Mouse (Mus musculus) retina, postnatal 1 day (tissue): Measurements from ENCODE around the gene Igfbp6.

Experiments used
- DNase-seq: peaks from one replicate; pipeline ENCODE4 v3.0.0-alpha.2; 2012

Igfbp6 gene

DNA sequence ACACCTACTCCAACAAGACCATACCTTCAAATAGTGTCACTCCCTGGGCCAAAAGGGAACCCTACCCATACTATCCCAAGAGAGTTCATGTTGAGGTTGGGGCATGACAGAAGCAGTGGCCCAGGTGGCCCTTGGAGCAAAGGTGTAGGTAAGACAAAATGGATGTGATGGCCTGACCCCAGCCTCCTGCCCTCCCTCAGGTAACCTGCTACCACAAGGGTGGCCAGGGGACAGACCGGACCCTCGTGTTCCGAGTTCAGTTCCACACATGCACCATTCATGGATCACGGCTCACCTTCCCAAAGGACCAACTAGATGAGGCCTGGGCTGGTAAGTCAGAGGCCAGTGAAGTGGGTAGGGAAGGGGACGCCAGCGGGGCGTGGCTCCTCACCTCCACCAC, 33.9 kb upstream of the Igfbp6 start:
- DNase-seq, result no peak

GRCm38 (mm10) chr15:102110701-102111494, 33.3 kb upstream of the Igfbp6 start:
- DNase-seq, result no peak

DNA sequence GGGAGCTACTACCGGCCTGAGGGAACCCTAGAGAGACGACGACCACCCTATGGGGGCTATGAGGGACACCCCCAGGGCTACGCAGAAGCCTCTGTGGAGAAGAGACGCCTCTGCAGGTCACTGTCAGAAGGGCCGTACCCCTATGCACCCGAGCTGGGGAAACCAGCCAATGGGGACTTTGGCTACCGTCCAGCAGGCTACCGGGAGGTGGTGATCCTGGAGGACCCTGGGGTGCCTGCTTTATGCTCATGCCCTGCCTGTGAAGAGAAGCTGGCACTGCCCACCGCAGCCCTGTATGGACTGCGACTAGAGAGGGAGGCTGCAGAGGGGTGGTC, 32.7 kb upstream of the Igfbp6 start:
- no peak for DNase-seq

DNA sequence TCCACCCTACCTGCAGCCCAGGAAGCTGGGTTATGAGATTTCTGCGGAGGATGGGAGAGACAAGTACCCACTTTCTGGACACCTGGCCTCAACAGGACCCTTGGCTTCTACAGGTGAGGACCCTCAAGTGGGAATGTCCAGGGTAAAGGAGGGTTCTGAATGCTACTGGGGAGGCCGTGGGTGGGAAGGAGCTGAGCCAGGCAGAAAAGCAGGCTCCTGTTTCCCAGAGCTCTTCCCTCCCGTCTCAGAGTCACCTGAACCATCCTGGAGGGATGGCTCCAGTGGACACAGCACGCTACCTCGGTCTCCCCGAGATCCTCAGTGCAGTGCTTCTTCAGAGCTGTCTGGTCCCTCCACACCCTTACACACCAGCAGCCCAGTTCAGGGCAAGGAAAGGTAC, 32.0 kb upstream of the Igfbp6 start:
- no peak for DNase-seq

DNA sequence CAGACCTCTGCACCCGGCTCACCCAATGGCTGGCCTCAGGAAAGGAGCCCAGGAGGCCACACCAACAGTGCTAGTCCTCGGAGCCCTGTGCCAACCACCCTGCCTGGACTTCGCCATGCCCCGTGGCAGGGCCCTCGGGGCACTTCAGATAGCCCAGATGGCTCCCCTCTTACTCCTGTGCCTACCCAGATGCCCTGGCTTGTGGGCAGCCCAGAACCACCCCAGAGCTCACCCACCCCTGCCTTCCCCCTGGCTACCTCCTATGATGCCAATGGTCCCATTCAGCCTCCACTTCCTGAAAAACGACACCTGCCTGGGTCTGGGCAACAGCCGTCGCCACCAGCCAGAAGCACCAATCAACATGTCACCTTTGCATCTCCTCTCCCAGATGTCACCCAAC, 31.3 kb upstream of the Igfbp6 start:
- no peak for DNase-seq

- no peak for DNase-seq
Measured at GRCm38 (mm10) chr15:102113674-102114073, 30.5 kb upstream of the Igfbp6 start.

DNA sequence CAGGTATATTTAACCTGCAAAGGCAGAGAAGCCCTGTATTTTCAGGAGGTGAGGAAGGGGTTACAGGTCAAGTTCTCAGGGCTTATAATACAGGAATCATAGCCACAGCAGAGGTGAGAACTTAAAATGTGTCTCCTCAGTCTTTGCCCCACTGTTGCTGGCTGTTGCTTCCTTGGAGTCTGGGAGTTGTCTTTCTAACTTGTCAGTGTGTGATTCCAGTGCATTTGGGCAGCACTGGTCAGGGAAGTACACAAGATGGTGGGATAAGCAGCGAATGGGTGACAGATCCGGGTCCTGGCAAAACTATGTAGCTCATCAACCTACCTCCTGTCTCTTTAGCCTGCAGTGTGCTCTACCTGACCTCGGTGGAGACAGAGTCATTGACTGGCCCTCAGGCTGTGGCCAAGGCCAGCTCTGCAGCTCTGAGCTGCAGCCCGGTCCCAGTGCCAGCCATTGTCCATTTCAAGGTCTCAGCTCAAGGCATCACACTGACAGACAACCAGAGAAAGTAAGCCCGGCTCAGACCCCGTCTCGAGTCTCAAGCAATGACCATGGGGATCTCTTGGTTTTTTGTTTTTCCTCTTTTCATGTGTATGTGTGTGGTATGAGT, 29.4 kb upstream of the Igfbp6 start:
- no peak for DNase-seq

DNA sequence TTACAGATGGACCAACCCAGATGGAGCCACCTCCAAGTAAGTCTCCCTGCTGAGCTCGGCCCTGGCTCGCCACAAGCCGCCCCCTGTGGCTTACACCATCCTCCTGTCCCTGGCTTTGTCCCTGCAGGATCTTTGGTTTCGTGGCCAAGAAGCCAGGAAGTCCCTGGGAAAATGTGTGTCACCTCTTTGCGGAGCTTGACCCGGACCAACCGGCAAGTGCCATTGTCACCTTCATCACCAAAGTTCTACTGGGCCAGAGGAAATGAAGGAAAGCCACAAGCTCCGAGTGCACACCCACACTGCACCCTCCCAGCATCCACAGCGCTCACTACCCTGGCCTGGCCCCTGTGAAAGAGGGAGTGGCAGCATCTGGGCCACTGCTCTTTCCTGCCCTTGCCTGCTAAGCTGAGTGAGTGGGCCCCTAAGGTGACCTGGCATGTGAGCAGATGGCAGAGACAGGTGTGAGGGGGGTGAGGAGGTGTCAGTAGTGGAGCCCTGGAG, 28.4 kb upstream of the Igfbp6 start:
- no peak for DNase-seq

- DNase-seq, result no peak
Measured at GRCm38 (mm10) chr15:102116753-102117415, 27.3 kb upstream of the Igfbp6 start.

GRCm38 (mm10) chr15:102117461-102118443, 26.4 kb upstream of the Igfbp6 start:
- no peak for DNase-seq

DNA sequence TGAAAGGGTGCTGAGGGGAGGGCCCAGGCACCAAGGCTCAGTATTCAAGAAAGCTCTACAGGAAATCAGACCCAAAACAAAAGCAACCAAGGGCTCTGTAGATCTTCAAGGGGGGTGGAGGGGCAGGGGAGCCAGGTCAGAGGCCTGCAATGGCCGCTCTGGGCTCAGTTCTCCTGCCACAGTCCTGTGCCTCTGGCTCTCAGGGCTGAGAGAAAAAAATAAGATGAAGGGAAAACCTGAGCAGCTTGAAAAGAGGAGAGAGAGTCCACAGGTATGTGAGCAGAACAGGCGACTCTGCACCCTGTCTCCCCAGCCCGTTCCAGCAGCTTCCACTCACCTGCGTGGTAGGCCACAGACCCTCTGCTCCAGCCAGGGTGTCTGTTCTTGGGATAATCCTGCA, 25.6 kb upstream of the Igfbp6 start:
- DNase-seq, result no peak

- DNase-seq, result no peak
Measured at GRCm38 (mm10) chr15:102119121-102119830, 24.9 kb upstream of the Igfbp6 start.

GRCm38 (mm10) chr15:102119831-102120170, 24.4 kb upstream of the Igfbp6 start:
- DNase-seq, result no peak

- no peak for DNase-seq
Measured at GRCm38 (mm10) chr15:102120530-102120929, 23.6 kb upstream of the Igfbp6 start.

- no peak for DNase-seq
Measured at GRCm38 (mm10) chr15:102126303-102126702, 17.9 kb upstream of the Igfbp6 start.

DNA sequence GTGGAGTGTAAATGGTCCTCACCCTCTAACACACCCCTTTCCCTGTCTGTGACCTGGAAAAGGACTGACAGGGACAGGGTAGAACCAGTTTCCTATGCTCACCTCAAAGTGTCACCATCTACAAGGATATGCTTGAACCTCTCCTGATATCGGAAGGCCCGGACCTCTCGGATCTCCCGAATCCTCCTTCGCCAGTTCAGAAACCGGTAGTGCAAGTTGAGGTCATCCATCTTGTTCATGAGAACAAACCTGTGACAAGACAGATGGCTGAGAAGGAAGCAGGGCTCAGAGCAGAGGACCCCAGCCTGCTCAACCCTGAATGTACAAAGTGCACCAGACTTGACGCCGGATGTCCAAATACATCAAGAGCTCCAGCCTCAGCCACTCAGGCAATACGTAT, 10.8 kb upstream of the Igfbp6 start:
- no peak for DNase-seq

DNA sequence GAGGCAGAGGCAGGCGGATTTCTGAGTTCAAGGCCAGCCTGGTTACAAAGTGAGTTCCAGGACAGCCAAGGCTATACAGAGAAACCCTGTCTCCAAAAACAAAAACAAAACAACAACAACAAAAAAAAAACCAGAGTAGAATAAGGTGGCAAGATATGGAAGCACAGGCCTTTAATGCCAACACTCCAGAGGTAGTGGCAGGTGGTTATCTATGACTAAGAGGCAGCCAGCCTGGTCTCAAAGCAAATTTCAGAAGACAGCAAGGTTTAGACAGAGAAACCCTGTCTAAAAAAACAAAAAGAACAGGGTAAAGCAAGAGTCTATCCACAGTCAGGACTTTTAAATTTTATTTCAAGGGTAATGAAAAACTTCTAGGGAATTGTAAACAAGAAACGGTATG, 9.5 kb upstream of the Igfbp6 start:
- DNase-seq, result no peak

DNA sequence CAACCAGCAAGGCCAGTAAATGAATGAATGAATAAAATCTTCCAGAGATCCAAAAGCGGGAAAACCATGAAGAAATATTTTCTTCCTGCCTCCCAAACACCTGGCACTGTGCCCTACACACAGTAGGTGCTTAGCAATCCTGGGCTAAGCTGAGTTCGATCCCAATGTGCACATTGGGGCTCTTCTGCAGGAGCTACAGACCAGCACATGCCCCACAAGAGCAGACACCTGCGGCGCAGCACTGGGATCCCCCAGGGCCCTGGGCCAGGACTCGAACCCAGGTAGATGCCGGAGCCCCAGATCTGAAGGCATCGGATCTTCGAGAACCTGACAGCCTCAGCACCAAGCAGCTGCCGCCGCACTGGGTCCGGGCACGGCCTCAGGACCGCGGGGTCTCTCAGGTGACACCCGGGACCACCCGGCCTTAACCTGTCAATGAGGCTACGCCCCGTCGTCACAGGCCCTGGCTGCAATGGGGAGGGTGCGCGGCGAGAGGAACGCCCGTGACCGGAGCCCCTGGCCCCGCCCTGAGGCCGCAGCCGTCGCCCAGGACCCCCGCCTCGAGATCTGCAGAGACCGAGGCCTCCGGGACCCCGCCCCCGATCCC, 8.5 kb upstream of the Igfbp6 start:
- no peak for DNase-seq

DNA sequence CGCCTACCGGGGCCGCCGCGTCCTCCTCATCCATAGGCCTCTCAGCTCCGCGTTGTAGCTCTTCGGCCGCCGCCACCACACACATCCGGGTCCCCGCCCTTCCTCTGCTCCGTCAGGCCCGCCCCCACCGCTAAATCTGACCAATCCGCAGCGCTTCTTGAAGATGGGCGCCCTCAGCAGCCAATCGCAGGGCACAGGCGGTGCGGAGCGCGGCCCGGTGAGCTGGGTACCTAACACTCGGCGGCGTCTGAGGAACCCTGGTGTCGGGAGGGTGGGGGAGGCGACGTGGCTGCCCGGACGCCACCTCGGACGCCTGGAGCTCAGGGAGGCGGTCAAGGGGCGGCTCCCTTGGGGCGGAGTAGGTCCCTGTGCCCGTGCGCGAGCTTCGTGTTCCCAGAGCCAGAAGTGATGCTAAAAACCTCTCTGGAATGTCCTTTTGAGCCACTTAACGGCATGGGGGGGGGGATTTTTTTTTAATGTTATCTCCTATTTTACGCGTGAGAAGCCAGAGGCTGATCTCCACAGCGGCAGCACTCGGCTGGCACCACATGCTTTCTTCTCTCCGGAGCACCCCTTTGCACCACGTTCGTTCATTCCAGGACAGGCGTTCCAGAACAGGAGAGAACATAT, 7.9 kb upstream of the Igfbp6 start, which contains the start of gene Spryd3:
TSS of gene Spryd3 (minus strand) at position 106 of the 630 bp plus-strand sequence.
- DNase-seq, result peak; percentile 98

DNA sequence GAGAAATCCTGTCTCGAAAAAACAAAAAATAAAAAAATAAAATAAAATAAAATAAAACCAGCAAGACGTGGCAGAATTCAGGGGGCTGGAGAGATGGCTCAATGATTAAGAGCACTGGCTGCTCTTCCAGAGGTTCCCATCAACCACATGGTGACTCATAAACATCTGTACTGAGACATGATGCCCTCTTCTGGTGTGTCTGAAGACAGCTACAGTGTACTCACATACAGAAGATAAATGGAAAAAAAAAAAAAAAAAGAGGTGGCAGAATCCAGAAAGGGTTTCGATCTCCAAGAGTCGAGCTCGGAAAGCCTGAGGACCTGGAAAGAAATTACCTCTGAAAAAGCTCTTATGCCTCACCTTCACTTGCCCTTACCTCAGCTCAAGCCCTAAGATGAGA, 3.0 kb upstream of the Igfbp6 start:
- DNase-seq, result no peak
